Mouse (Mus musculus): ENCODE data around the gene Trpm4. TPM values are rescaled to one million over a fixed set of nuclear protein-coding genes. Genes with fewer than 3 reads are reported as not detected.
"Not testable (repeated sequence)": the region's sequence is repeated elsewhere in the genome, so short reads cannot be mapped to it uniquely, and the experiment has no call there.

Trpm4 gene
- polyA plus RNA-seq, 1 experiment from 2014 or later, result 7.3 TPM

- Histone ChIP-seq H3K36me3 (0 out of 2 replicates have a peak, but pooled peaks cover 2% of the 10 kb centered on the region), H3K4me1 (replicated peaks) (peaks cover 71% of the 10 kb centered on the region), H3K4me3 (peak overlapping the region; percentile 79), H3K9me3 (no peaks in the 10 kb centered on the region), H3K4me2 (peak overlapping the region; percentile 87), H3K27ac (peak overlapping the region; percentile 92), H3K9ac (peak overlapping the region; percentile 96), H3K27me3 (peaks cover 49% of the 10 kb centered on the region)
- ATAC-seq (ENCODE audit: low FRiP score), result no peak
- WGBS, result 4% methylated on average over 34 of the region's 35 CpGs
These were observed 32.4 kb upstream of the Trpm4 start for GRCm38 (mm10) chr7:45365742-45366651.

- peaks cover 50% of the 10 kb centered on the region for H3K27me3 ChIP-seq
- no peak overlapping the region for H3K9ac ChIP-seq
- peaks cover 52% of the 10 kb centered on the region for H3K4me1 ChIP-seq (replicated peaks)
- H3K9me3 ChIP-seq, result no peaks in the 10 kb centered on the region
- no peak for ATAC-seq (ENCODE audit: low FRiP score)
- peaks cover 11% of the 10 kb centered on the region for H3K36me3 ChIP-seq
- H3K27ac ChIP-seq, result no peak overlapping the region
- no peak overlapping the region for H3K4me3 ChIP-seq
- 95% methylated on average over 2 of the region's 2 CpGs for WGBS
- no peak overlapping the region for H3K4me2 ChIP-seq
These were observed 30.4 kb upstream of the Trpm4 start for GRCm38 (mm10) chr7:45363983-45364382.

- peaks cover 44% of the 10 kb centered on the region for H3K4me1 ChIP-seq (replicated peaks)
- 7% methylated on average over 13 of the region's 13 CpGs for WGBS
- H3K9me3 ChIP-seq, result no peaks in the 10 kb centered on the region
- no peak for ATAC-seq (ENCODE audit: low FRiP score)
- H3K36me3 ChIP-seq, result peaks cover 20% of the 10 kb centered on the region
- H3K27me3 ChIP-seq, result peaks cover 41% of the 10 kb centered on the region
- H3K9ac ChIP-seq, result no peak overlapping the region
- 0 out of 2 replicates have a peak overlapping the region, but pooled peaks have one; percentile 4 for H3K4me3 ChIP-seq
- no peak overlapping the region for H3K27ac ChIP-seq
- 0 out of 2 replicates have a peak overlapping the region, but pooled peaks have one; percentile 10 for H3K4me2 ChIP-seq
These were observed 29.2 kb upstream of the Trpm4 start for GRCm38 (mm10) chr7:45362801-45363200.

GRCm38 (mm10) chr7:45361243-45361804, 27.7 kb upstream of the Trpm4 start:
- Histone ChIP-seq H3K9ac (peak overlapping the region; percentile 78), H3K36me3 (peaks cover 34% of the 10 kb centered on the region), H3K4me3 (peak overlapping the region; percentile 45), H3K4me2 (peak overlapping the region; percentile 84), H3K4me1 (replicated peaks) (peaks cover 41% of the 10 kb centered on the region), H3K27me3 (peaks cover 41% of the 10 kb centered on the region), H3K9me3 (no peaks in the 10 kb centered on the region), H3K27ac (peak overlapping the region; percentile 81)
- peak; percentile 88 for ATAC-seq (ENCODE audit: low FRiP score)
- WGBS, result under 1% methylated on average over 43 of the region's 43 CpGs

GRCm38 (mm10) chr7:45360404-45361125, 27.0 kb upstream of the Trpm4 start:
- H3K27me3 ChIP-seq, result peaks cover 41% of the 10 kb centered on the region
- H3K9me3 ChIP-seq, result no peaks in the 10 kb centered on the region
- H3K36me3 ChIP-seq, result peaks cover 42% of the 10 kb centered on the region
- H3K27ac ChIP-seq, result no peak overlapping the region
- WGBS, result 55% methylated on average over 18 of the region's 18 CpGs
- H3K4me2 ChIP-seq, result peak overlapping the region; percentile 84
- H3K4me3 ChIP-seq, result peak overlapping the region; percentile 45
- 0 out of 2 replicates have a peak, but pooled peaks have one; percentile 1 for ATAC-seq (ENCODE audit: low FRiP score)
- peaks cover 37% of the 10 kb centered on the region for H3K4me1 ChIP-seq (replicated peaks)
- H3K9ac ChIP-seq, result no peak overlapping the region

- H3K9me3 ChIP-seq; H3K4me2 ChIP-seq; ATAC-seq (ENCODE audit: low FRiP score); H3K4me3 ChIP-seq; H3K9ac ChIP-seq; H3K27ac ChIP-seq: not testable (repeated sequence)
- peaks cover 30% of the 10 kb centered on the region for H3K27me3 ChIP-seq
- 62% methylated on average over 10 of the region's 11 CpGs for WGBS
- peaks cover 24% of the 10 kb centered on the region for H3K4me1 ChIP-seq (replicated peaks)
- peaks cover 56% of the 10 kb centered on the region for H3K36me3 ChIP-seq
These were observed 25.5 kb upstream of the Trpm4 start for GRCm38 (mm10) chr7:45359081-45359480.

- ATAC-seq (ENCODE audit: low FRiP score), result no peak
- WGBS, result 62% methylated on average over 13 of the region's 13 CpGs
- H3K4me1 ChIP-seq (replicated peaks), result peaks cover 2% of the 10 kb centered on the region; the same call in 1 of the 2 replicates
- no peak overlapping the region for H3K9ac ChIP-seq
- peaks cover 80% of the 10 kb centered on the region for H3K36me3 ChIP-seq
- no peak overlapping the region for H3K4me2 ChIP-seq
- no peaks in the 10 kb centered on the region for H3K9me3 ChIP-seq
- H3K4me3 ChIP-seq, result no peak overlapping the region
- no peak overlapping the region for H3K27ac ChIP-seq
- 0 out of 2 replicates have a peak, but pooled peaks cover 10% of the 10 kb centered on the region for H3K27me3 ChIP-seq
These were observed 22.5 kb upstream of the Trpm4 start for GRCm38 (mm10) chr7:45356087-45356486.

GRCm38 (mm10) chr7:45355318-45356020, 21.9 kb upstream of the Trpm4 start:
- Histone ChIP-seq H3K4me3 (no peak overlapping the region), H3K27me3 (0 out of 2 replicates have a peak, but pooled peaks cover 8% of the 10 kb centered on the region), H3K36me3 (peaks cover 86% of the 10 kb centered on the region), H3K4me1 (replicated peaks) (no peaks in the 10 kb centered on the region), H3K9me3 (no peaks in the 10 kb centered on the region), H3K9ac (no peak overlapping the region), H3K4me2 (no peak overlapping the region), H3K27ac (no peak overlapping the region)
- no peak for ATAC-seq (ENCODE audit: low FRiP score)
- WGBS, result 77% methylated on average over 15 of the region's 15 CpGs

- ATAC-seq (ENCODE audit: low FRiP score), result no peak
- peaks cover 95% of the 10 kb centered on the region for H3K36me3 ChIP-seq
- WGBS, result 24% methylated on average over 5 of the region's 5 CpGs
- H3K27me3 ChIP-seq, result no peaks in the 10 kb centered on the region
- H3K27ac ChIP-seq, result no peak overlapping the region
- no peak overlapping the region for H3K4me3 ChIP-seq
- H3K9me3 ChIP-seq, result no peaks in the 10 kb centered on the region
- no peaks in the 10 kb centered on the region for H3K4me1 ChIP-seq (replicated peaks)
- H3K4me2 ChIP-seq, result no peak overlapping the region
- no peak overlapping the region for H3K9ac ChIP-seq
These were observed 19.5 kb upstream of the Trpm4 start for GRCm38 (mm10) chr7:45353041-45353440.

GRCm38 (mm10) chr7:45346905-45347304, 13.3 kb upstream of the Trpm4 start:
- Histone ChIP-seq H3K9ac (no peak overlapping the region), H3K27ac (no peak overlapping the region), H3K9me3 (no peaks in the 10 kb centered on the region), H3K4me1 (replicated peaks) (no peaks in the 10 kb centered on the region), H3K4me3 (no peak overlapping the region), H3K4me2 (no peak overlapping the region), H3K27me3 (peaks cover 17% of the 10 kb centered on the region), H3K36me3 (peaks cover 82% of the 10 kb centered on the region)
- WGBS, result 80% methylated on average over 13 of the region's 13 CpGs
- no peak for ATAC-seq (ENCODE audit: low FRiP score)

GRCm38 (mm10) chr7:45343543-45343942, 10.0 kb upstream of the Trpm4 start:
- Histone ChIP-seq H3K27ac (no peak overlapping the region), H3K9me3 (no peaks in the 10 kb centered on the region), H3K4me1 (replicated peaks) (peaks cover 21% of the 10 kb centered on the region), H3K27me3 (peaks cover 31% of the 10 kb centered on the region), H3K9ac (no peak overlapping the region), H3K4me2 (no peak overlapping the region), H3K36me3 (peaks cover 51% of the 10 kb centered on the region), H3K4me3 (no peak overlapping the region)
- WGBS, result 29% methylated on average over 13 of the region's 13 CpGs
- ATAC-seq (ENCODE audit: low FRiP score), result no peak

Measured in hindbrain, embryonic 13.5 days (tissue).